Mouse (Mus musculus) liver, adult (tissue): ENCODE measurements at regions not wholly inside any gene's neighbourhood (a gene's known extent, or its start where the extent isn't known, plus 50 kb on each side); places are given as distances from the start of the nearest gene placed in this dataset.

Experiments
- GATA4 ChIP-seq: IDR thresholded peaks from 2 replicates; pipeline ENCODE4 v1.6.1; 2014; ENCODE audit warnings: mild to moderate bottlenecking, low read length; ENCODE audit not compliant: insufficient replicate concordance

DNA sequence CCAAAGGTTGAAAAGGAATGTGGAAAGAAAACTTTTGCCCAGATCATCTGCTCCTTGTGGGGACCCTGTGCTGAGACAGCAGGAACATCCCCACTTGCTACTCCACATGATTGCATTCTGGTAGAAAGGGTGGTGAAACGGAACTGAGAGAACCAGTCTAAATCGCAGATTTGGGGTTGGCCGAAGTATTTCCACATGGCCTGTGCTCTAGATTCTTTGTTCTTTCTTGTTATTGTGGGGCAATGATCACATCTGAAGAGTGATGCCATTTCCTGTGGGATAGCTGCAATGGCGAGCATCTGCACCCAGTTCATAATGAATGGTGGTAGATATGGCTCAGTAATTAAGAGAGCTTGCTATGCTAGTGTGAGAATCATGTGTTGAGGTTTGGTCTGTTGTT lies 273.6 kb upstream of the Rnaseh2b start:
- no peak for TF ChIP-seq GATA4

- TF ChIP-seq GATA4: no peak
These were observed 271.4 kb upstream of the Rnaseh2b start for GRCm38 (mm10) chr14:62020996-62021395.

DNA sequence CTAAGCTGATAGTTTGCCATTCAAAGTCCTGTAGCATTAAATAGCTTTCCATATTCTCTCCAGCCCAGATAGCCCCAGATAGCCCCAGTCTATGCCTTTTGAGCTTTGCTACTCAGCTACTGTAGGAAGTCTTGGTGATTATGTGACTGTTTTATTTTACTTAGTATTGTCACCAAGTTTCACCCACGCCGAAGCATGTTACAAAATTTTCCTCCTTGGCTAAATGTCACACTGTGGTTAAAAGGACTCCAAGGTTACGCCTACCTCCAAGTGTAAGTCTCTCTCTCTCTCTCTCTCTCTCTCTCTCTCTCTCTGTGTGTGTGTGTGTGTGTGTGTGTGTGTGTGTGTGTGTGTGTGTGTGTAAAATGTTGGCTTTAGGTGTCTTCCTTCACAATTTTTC lies 270.2 kb upstream of the Rnaseh2b start:
- TF ChIP-seq GATA4: no peak

- TF ChIP-seq GATA4: no peak
These were observed 269.4 kb upstream of the Rnaseh2b start for GRCm38 (mm10) chr14:62023022-62023421.

- no peak for TF ChIP-seq GATA4
These were observed 264.6 kb upstream of the Rnaseh2b start for GRCm38 (mm10) chr14:62027751-62028279.

GRCm38 (mm10) chr14:62030059-62030458 lies 262.3 kb upstream of the Rnaseh2b start:
- no peak for TF ChIP-seq GATA4

- no peak for TF ChIP-seq GATA4
These were observed 258.7 kb upstream of the Rnaseh2b start for GRCm38 (mm10) chr14:62033661-62034060.

GRCm38 (mm10) chr14:62034664-62035063 lies 257.7 kb upstream of the Rnaseh2b start:
- TF ChIP-seq GATA4: no peak

DNA sequence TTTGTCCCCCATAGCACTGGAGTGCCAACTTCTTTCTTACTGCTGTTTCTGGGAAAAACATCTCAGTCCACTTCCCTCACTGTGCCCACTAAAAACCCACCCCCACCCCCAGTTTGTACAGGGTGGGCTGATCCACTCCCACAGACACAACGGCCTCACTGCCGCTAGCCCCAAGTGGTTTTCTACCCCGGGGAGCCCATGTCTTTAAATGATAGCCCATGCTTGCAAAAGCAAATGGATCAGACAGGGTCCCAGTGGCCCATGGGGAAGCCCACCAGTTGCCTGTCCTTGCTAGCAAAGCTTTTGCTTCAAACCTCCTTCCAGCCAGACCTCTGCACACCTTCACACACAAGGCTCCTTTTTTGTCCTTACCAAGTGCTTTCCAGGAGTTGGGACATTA lies 257.0 kb upstream of the Rnaseh2b start:
- no peak for TF ChIP-seq GATA4

DNA sequence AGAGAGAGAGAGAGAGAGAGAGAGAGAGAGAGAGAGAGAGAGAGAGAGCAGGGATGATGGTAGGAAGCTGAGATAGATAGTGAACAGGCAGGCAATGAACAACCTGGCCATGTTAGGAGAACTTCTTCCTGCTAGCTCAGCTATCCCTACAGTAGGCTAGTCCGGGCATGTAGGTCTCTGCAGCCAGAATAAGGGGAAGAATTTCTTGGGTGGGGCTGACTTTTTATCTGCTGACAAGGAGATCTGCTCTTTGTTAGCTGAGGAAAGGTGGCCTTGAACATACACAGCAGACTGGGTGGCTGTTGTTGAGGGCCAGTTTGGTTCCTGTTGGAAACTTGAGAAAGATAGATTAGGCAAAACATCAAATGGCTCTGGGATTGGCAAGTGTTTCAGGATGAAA lies 254.9 kb upstream of the Rnaseh2b start:
- no peak for TF ChIP-seq GATA4

DNA sequence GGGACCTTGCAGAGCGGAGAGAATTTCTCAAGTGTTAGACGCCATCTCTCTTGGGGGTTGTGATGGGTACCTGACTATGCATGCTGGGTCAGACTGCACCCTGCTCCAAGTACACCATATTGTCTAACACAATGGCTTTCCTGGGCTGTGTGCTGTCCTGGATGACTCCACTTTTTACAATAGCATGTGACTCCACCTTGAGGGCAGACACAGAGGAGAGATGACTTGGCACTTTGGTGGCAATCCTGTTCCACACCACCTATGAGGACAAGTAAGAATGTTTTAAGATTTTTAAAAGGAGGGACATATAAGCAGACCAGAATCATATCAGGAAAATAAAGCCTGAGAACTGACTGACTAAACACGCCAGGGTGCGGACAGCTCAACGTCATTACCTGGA lies 254.5 kb upstream of the Rnaseh2b start:
- no peak for TF ChIP-seq GATA4

- no peak for TF ChIP-seq GATA4
These were observed 249.9 kb upstream of the Rnaseh2b start for GRCm38 (mm10) chr14:62042305-62043116.

GRCm38 (mm10) chr14:62043117-62043422 lies 249.3 kb upstream of the Rnaseh2b start:
- no peak for TF ChIP-seq GATA4

DNA sequence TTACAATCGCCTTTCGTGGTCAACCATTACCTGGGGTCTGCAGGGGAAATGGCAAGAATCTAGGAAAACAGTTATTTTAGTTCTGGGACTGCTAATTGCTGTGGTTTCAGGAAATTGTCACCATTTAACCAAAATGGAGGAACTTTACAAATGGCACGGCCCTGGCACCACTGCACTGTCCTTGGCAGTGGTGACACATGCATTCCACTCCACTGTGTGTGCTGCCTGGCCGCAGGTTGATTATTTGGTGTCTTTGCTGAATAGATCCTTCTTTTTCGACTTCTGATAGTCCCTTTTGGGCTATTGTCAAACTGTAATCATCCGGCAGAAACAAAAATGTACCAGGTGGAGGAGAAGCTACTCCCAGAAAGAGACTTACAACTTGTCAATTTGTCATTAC lies 241.4 kb upstream of the Rnaseh2b start:
- no peak for TF ChIP-seq GATA4

- TF ChIP-seq GATA4: no peak
These were observed 240.5 kb upstream of the Rnaseh2b start for GRCm38 (mm10) chr14:62051923-62052322.

DNA sequence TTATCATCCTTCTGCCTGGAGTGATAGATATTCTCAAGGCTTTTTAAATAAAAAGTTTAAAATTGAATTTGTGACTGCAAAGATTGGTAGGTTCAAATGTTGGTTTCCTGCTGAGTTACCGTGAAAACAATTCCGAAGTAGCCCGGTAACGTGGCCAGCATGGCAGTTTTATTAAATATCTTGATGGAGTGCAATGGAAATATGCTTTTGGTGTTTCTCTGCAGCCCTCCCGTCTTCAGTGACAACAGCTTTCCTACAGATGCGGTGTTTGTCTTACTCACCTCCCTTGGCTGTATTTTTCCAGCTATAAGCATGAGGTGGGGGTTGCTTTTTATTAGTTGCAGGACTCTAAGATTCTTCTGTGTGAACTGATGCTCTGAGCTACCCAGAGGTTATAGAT lies 239.4 kb upstream of the Rnaseh2b start:
- TF ChIP-seq GATA4: no peak

- TF ChIP-seq GATA4: no peak
These were observed 235.3 kb upstream of the Rnaseh2b start for GRCm38 (mm10) chr14:62057096-62057495.
